Mouse (Mus musculus) embryonic fibroblast, embryonic 13.5 days (primary cell): ENCODE measurements around the gene Gm49320.

Experiments used
- CTCF ChIP-seq: IDR thresholded peaks from 2 replicates; pipeline ENCODE4 v1.5.1; 2011; ENCODE audit warnings: mild to moderate bottlenecking, control low read depth, low read length, moderate library complexity, borderline replicate concordance; ENCODE audit not compliant: insufficient read depth
- POLR2A ChIP-seq: IDR thresholded peaks from 2 replicates; pipeline ENCODE4 v1.6.1; 2011; ENCODE audit warnings: low read depth, mild to moderate bottlenecking, control low read depth, low read length, moderate library complexity

GRCm38 (mm10) chr8:4263105-4263791 lies 24.6 kb downstream of the Gm49320 start:
- TF ChIP-seq CTCF (no peak), POLR2A (no peak)
